Mouse (Mus musculus) liver, embryonic 13.5 days (tissue): ENCODE results near the gene B430305J03Rik. TPM values are rescaled to one million over a fixed set of nuclear protein-coding genes. Genes with fewer than 3 reads are reported as not detected.
A peak's percentile ranks its signal among the peaks of the same experiment; 100 is the strongest.

ENCODE experiments used
- ATAC-seq: fragments of 200-750 bp; cut with Nextera tagmentation; 2 replicates; pipeline ENCODE4 v1.8.0; 2017; ENCODE audit warnings: low read depth, mild to moderate bottlenecking, moderate number of reproducible peaks, moderate library complexity
- DNase-seq: peaks from one replicate; pipeline ENCODE4 v3.0.0; 2022
- H3K27ac ChIP-seq: fragments of 300-500 bp; sonication (generic); 2 replicates; pipeline ENCODE4 v1.5.1; 2015; ENCODE audit warnings: moderate library complexity, mild to moderate bottlenecking, inconsistent platforms
- H3K27me3 ChIP-seq: fragments of 300-500 bp; sonication (generic); 2 replicates; pipeline ENCODE4 v1.6.1; 2015; ENCODE audit warnings: mild to moderate bottlenecking, inconsistent platforms
- H3K36me3 ChIP-seq: fragments of 300-500 bp; sonication (generic); 2 replicates; pipeline ENCODE4 v1.6.1; 2015; ENCODE audit warnings: mild to moderate bottlenecking, inconsistent platforms
- H3K4me1 ChIP-seq: fragments of 300-500 bp; sonication (generic); replicated peaks from 2 replicates; pipeline ENCODE4 v1.6.1; 2015; ENCODE audit warnings: inconsistent platforms
- H3K4me2 ChIP-seq: fragments of 300-500 bp; sonication (generic); 2 replicates; pipeline ENCODE4 v1.6.1; 2015; ENCODE audit warnings: inconsistent platforms, mild to moderate bottlenecking, moderate library complexity
- H3K4me3 ChIP-seq: fragments of 300-500 bp; sonication (generic); replicated peaks from 2 replicates; pipeline ENCODE4 v1.5.1; 2015; ENCODE audit warnings: mild to moderate bottlenecking, inconsistent platforms
- H3K9ac ChIP-seq: fragments of 300-500 bp; sonication (generic); 2 replicates; pipeline ENCODE4 v1.6.1; 2015; ENCODE audit warnings: mild to moderate bottlenecking, inconsistent platforms
- H3K9me3 ChIP-seq: fragments of 300-500 bp; sonication (generic); replicated peaks from 2 replicates; pipeline ENCODE4 v1.6.1; 2016; ENCODE audit warnings: inconsistent platforms
- WGBS: fragments of 180-500 bp; shearing (Covaris S2); methylation state at CpG from one replicate; pipeline ENCODE4 v1.1.7; 2015; ENCODE audit not compliant: insufficient replicate concordance; 5-methylcytosine and 5-hydroxymethylcytosine counted together
- polyA plus RNA-seq: library from polyadenylated mRNA; unstranded; fragments of >200 nt; fragmentation: Nextera tagmentation; extraction: Ambion mirVana; gene quantifications from 2 replicates; pipeline ENCODE4 v1.2.1, GENCODE M21; 2015

B430305J03Rik gene
- polyA plus RNA-seq = not detected in 2 replicates

DNA sequence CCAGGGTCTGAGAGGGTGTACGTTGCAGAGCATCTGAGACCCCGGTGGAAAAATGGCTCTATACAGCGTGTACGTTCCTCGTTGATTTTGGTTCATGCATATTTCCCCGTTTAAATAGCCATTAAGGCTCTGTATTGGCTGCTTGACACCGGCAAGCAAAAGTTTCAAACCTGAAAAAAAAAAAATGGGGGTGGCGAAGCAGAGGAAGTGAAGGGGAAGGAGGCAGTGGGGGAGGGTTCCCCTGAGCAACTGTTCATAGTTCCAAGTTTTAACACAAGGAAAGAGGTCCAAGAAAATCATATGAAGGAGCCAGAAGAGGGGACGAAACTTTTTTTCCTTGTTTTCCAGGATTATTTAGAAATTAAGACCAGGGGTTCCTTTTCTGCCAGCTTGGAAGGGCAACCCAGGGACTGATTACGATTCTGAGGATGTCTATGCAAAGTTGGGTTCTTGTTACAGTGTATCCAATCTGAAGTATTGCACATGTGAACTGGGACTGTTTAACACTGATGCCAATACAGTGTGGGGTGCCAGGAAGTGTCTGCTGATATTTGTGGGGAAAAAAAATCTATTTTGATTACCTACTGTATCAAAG lies at the start of gene B430305J03Rik:
Gene B430305J03Rik (minus strand): TSS at position 173 of the 595 bp plus-strand sequence.
- no peak for ATAC-seq

GRCm38 (mm10) chr3:61409683-61410082 lies 43.9 kb upstream of the B430305J03Rik start:
- no peak overlapping the region for H3K4me2 ChIP-seq
- H3K9me3 ChIP-seq = no peaks in the 10 kb centered on the region
- peak; percentile 20 for DNase-seq

More for the DNA sequence above, at the start of gene B430305J03Rik:
- WGBS = 5% methylated on average over 10 of the region's 10 CpGs
- H3K4me3 ChIP-seq = peak within 1 kb of the TSS; percentile 81
- H3K36me3 ChIP-seq = no peaks in the 10 kb centered on the region
- peak within 1 kb of the TSS; percentile 63 for H3K27ac ChIP-seq
- peak within 1 kb of the TSS; percentile 82 for H3K9ac ChIP-seq
- H3K9me3 ChIP-seq = no peaks in the 10 kb centered on the region
- H3K4me1 ChIP-seq = peaks cover 55% of the 10 kb centered on the region
- DNase-seq = no peak
- no peaks in the 10 kb centered on the region for H3K27me3 ChIP-seq
- H3K4me2 ChIP-seq = peak within 1 kb of the TSS; percentile 98

DNA sequence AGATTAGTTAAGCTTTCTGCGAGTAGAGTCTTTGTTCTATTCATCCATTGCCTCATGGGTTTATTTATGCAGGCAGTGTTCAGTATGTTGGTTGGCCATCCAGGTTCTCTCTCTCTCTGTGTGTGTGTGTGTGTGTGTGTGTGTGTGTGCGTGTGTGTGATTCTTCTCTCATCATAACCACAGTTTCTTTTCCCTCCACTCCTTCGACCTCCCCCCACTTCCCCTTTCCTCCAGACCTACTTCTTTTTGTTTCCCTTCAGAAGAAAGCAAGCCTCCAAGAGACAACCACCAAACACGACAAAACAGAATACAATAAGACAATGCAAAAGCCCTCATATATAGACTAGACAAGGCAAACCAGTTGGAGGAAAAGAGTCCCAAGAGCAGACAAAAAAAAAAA lies 41.2 kb upstream of the B430305J03Rik start:
- no peak overlapping the region for H3K4me3 ChIP-seq
- no peak overlapping the region for H3K27ac ChIP-seq
- DNase-seq (no peak), ATAC-seq (no peak)
- 28% methylated on average over 4 of the region's 4 CpGs for WGBS
- no peak overlapping the region for H3K4me2 ChIP-seq
- H3K9me3 ChIP-seq = no peaks in the 10 kb centered on the region
- H3K36me3 ChIP-seq = no peaks in the 10 kb centered on the region
- H3K4me1 ChIP-seq = peaks cover 6% of the 10 kb centered on the region
- H3K27me3 ChIP-seq = no peaks in the 10 kb centered on the region
- H3K9ac ChIP-seq = no peak overlapping the region

More at GRCm38 (mm10) chr3:61409683-61410082, 43.9 kb upstream of the B430305J03Rik start:
- no peak overlapping the region for H3K4me3 ChIP-seq
- no peaks in the 10 kb centered on the region for H3K27me3 ChIP-seq
- no peak overlapping the region for H3K9ac ChIP-seq
- H3K27ac ChIP-seq = peak overlapping the region; percentile 34; the same call in 1 of the 2 replicates
- H3K4me1 ChIP-seq = peaks cover 6% of the 10 kb centered on the region
- ATAC-seq = peak; percentile 85
- WGBS = 9% methylated on average over 6 of the region's 6 CpGs
- no peaks in the 10 kb centered on the region for H3K36me3 ChIP-seq

DNA sequence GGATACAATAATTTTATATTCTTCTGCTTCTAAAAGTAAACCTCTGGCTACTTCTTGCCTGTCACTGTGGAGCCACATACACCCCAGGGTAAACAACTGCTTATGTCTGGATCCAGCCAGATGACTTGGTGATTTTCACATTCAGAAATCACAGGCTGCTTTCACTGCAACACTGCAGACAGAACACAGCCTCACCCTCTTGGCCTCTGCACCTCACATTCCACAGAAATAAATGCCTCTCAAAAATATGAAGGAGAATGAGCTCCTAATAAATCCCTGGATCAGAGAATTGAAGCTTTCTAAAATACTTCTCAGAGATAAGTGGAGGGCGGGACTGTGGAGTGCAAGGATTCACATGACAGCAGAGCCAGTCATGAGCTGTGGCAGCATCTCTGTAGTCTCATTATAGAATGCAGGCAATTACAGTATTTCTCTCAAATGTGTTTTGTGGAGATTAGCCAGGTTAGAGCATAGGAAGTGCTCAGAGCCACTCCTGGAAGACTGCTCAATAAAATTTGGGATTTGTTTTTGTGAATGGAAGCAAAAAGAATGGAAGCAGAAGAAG lies 35.2 kb upstream of the B430305J03Rik start:
- no peaks in the 10 kb centered on the region for H3K27me3 ChIP-seq
- no peak overlapping the region for H3K27ac ChIP-seq
- H3K4me1 ChIP-seq = no peaks in the 10 kb centered on the region
- no peak overlapping the region for H3K4me3 ChIP-seq
- H3K9me3 ChIP-seq = no peaks in the 10 kb centered on the region
- 44% methylated on average over 1 of the region's 1 CpGs for WGBS
- no peak for ATAC-seq
- no peak for DNase-seq
- no peaks in the 10 kb centered on the region for H3K36me3 ChIP-seq
- no peak overlapping the region for H3K9ac ChIP-seq
- H3K4me2 ChIP-seq = no peak overlapping the region

- no peak overlapping the region for H3K27ac ChIP-seq
- H3K36me3 ChIP-seq = no peaks in the 10 kb centered on the region
- H3K4me3 ChIP-seq = no peak overlapping the region
- WGBS = 71% methylated on average over 2 of the region's 2 CpGs
- H3K4me1 ChIP-seq = peaks cover 14% of the 10 kb centered on the region
- H3K9ac ChIP-seq = no peak overlapping the region
- DNase-seq (no peak), ATAC-seq (no peak)
- H3K9me3 ChIP-seq = no peaks in the 10 kb centered on the region
- no peak overlapping the region for H3K4me2 ChIP-seq
- H3K27me3 ChIP-seq = no peaks in the 10 kb centered on the region
Measured at GRCm38 (mm10) chr3:61396728-61397127, 31.0 kb upstream of the B430305J03Rik start.

DNA sequence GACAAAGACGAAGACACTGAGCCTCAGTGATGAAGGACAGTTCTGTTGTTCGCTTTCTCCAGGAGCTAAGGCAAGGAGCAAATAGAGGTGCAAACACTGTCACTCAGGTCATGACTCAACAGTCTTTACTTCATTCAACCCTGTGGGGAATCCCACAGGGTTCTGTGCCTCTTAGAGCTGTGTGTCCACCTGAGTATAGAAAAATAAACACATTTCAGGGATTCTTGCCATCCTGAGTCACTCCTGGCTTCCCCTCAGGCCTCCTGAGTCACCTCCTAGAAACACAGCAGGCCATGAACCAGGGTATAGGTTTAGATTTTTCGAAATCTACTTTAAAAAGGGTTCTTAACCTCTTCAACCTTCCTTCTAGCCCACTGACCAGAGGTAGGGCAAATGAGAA lies 29.6 kb upstream of the B430305J03Rik start:
- 73% methylated on average over 3 of the region's 3 CpGs for WGBS

DNA sequence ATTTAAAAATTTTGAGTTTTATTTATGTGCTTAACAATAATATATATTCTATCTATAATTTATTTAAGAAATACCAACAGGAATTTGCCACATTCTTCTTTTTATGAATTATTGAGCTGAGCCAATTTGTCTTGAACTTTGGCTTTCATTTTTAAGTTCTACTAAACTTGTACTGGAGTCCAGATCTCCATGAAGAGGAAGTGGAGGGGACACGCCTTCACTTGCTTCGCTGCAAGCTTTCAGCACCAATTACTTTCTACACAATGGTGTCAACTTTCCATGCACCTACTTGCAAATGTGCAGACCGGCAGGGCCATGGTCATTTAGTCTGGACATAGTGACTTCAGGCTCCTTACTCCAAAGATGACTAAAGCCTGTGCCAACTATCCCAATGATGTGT lies 27.8 kb upstream of the B430305J03Rik start:
- no peak for DNase-seq
- H3K4me3 ChIP-seq = no peak overlapping the region
- H3K4me2 ChIP-seq = no peak overlapping the region
- no peaks in the 10 kb centered on the region for H3K36me3 ChIP-seq
- no peaks in the 10 kb centered on the region for H3K27me3 ChIP-seq
- 34% methylated on average over 3 of the region's 3 CpGs for WGBS
- H3K9ac ChIP-seq = no peak overlapping the region
- no peak for ATAC-seq
- H3K27ac ChIP-seq = no peak overlapping the region
- H3K4me1 ChIP-seq = peaks cover 14% of the 10 kb centered on the region
- no peaks in the 10 kb centered on the region for H3K9me3 ChIP-seq

More for the DNA sequence above, 29.6 kb upstream of the B430305J03Rik start:
- Histone ChIP-seq H3K36me3 (no peaks in the 10 kb centered on the region), H3K4me2 (no peak overlapping the region), H3K27me3 (no peaks in the 10 kb centered on the region), H3K27ac (no peak overlapping the region), H3K9ac (no peak overlapping the region), H3K4me3 (no peak overlapping the region), H3K4me1 (peaks cover 14% of the 10 kb centered on the region), H3K9me3 (no peaks in the 10 kb centered on the region)
- DNase-seq (no peak), ATAC-seq (no peak)

DNA sequence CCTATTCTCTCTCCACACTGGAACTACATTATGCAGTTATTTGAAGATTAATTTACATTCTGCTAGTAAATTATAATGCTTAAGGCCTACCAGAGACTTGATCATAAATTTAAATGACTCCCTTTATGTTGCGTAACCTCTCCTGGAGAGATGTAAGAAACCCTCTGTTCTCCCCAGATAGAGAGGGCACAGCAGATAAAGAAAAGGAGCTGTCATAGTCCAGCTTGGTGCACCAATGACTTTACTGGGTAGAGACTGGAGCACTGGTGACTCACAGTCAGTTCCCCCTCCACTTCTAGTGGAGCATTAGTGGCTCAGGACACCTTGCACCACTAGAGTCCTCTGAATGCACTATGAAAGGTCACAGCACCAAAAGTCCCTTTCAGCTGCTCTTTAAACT lies 27.1 kb upstream of the B430305J03Rik start:
- Histone ChIP-seq H3K9ac (no peak overlapping the region), H3K9me3 (no peaks in the 10 kb centered on the region), H3K4me3 (no peak overlapping the region), H3K4me1 (peaks cover 14% of the 10 kb centered on the region), H3K4me2 (no peak overlapping the region), H3K27ac (no peak overlapping the region), H3K36me3 (no peaks in the 10 kb centered on the region), H3K27me3 (no peaks in the 10 kb centered on the region)
- WGBS = 28% methylated on average over 1 of the region's 1 CpGs
- DNase-seq (peak; percentile 53), ATAC-seq (peak; percentile 100)

DNA sequence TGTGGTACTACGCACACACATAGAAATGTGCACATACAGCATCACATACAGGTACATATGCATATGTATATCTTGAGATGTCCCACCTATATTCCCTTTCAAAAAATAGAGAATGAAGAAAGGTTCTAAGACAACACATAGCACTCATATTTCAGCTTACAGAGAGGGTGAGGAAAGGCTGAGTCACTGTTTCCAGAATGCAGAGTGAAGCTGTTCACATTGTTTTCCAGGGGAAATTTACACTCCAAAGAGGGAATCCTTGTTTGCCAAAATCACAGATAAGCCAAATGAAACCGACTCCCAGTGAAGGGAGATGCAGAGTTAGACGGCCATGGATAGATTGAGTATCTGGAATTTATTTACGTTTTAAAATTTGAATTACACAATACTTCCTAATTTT lies 25.8 kb upstream of the B430305J03Rik start:
- DNase-seq = no peak
- H3K4me2 ChIP-seq = no peak overlapping the region
- no peak for ATAC-seq
- no peak overlapping the region for H3K27ac ChIP-seq
- no peak overlapping the region for H3K4me3 ChIP-seq
- H3K9ac ChIP-seq = no peak overlapping the region
- H3K9me3 ChIP-seq = no peaks in the 10 kb centered on the region
- H3K27me3 ChIP-seq = no peaks in the 10 kb centered on the region
- H3K36me3 ChIP-seq = no peaks in the 10 kb centered on the region
- 60% methylated on average over 4 of the region's 4 CpGs for WGBS
- peaks cover 14% of the 10 kb centered on the region for H3K4me1 ChIP-seq

GRCm38 (mm10) chr3:61386368-61386767 lies 20.6 kb upstream of the B430305J03Rik start:
- H3K9ac ChIP-seq = no peak overlapping the region
- no peak overlapping the region for H3K4me2 ChIP-seq
- ATAC-seq (no peak), DNase-seq (no peak)
- no peak overlapping the region for H3K27ac ChIP-seq
- WGBS = 48% methylated on average over 4 of the region's 4 CpGs
- no peaks in the 10 kb centered on the region for H3K9me3 ChIP-seq
- no peak overlapping the region for H3K4me3 ChIP-seq
- no peaks in the 10 kb centered on the region for H3K27me3 ChIP-seq
- H3K36me3 ChIP-seq = no peaks in the 10 kb centered on the region
- no peaks in the 10 kb centered on the region; the same call in 1 of the 2 replicates for H3K4me1 ChIP-seq

DNA sequence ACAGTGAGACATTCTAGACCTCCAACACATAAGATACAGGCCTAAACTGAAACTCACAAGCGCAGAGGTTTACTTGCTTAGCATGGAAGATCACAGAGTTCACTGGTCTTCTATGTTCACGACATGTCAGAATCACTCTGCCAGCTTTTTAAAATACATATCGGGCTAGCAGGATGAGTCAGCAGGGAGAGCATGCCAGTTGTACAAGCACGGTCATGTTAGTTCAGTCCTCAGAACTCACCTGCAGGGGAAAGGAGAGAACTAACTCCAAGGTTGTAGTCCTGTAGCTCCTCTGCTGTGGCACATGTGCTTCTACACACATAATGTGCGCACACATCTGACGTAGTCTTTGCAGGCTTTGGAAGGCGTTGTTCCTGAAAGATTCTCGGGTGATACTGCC lies 10.2 kb upstream of the B430305J03Rik start:
- Histone ChIP-seq H3K4me1 (no peaks in the 10 kb centered on the region), H3K9ac (no peak overlapping the region), H3K9me3 (no peaks in the 10 kb centered on the region), H3K4me2 (no peak overlapping the region), H3K4me3 (no peak overlapping the region), H3K27ac (no peak overlapping the region), H3K27me3 (no peaks in the 10 kb centered on the region), H3K36me3 (no peaks in the 10 kb centered on the region)
- no peak for DNase-seq
- ATAC-seq = no peak
- WGBS = 80% methylated on average over 8 of the region's 8 CpGs

DNA sequence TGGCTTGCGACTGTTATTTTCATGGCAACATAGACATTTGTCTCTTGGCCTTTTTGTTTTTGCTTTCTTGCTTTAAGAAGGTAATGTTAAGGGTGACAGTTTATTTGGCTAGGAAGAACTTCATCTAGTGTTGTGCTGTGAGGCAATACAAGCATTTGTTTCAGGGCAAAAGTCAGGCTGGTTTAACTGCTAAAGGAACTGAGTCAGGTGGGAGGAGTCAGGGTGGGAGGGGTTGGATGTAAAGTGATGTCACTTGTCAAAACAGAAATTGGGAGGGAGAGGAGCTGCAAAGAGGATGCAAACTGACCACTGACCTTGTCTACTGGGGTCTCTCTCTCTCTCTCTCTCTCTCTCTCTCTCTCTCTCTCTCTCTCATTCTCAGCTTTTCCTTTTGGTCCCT lies 2.7 kb upstream of the B430305J03Rik start:
- Histone ChIP-seq H3K27ac (no peak overlapping the region), H3K4me2 (no peak overlapping the region), H3K36me3 (no peaks in the 10 kb centered on the region), H3K27me3 (no peaks in the 10 kb centered on the region), H3K4me1 (peaks cover 46% of the 10 kb centered on the region), H3K9ac (no peak overlapping the region), H3K4me3 (no peak overlapping the region), H3K9me3 (no peaks in the 10 kb centered on the region)
- ATAC-seq (no peak), DNase-seq (no peak)
- 91% methylated on average over 1 of the region's 1 CpGs for WGBS
